Mouse (Mus musculus): ENCODE results near the gene Snd1.

Gene Snd1

GRCm38 (mm10) chr6:28975106-28975505 is 500.2 kb downstream of the Snd1 start:
- in situ Hi-C loops (cut with MboI): no loop called here

- in situ Hi-C loops (cut with MboI): no loop called here
Measured at GRCm38 (mm10) chr6:28978031-28978430, 503.1 kb downstream of the Snd1 start.

- in situ Hi-C loops (cut with MboI): no loop called here
Measured at GRCm38 (mm10) chr6:28978881-28979280, 503.9 kb downstream of the Snd1 start.

- in situ Hi-C loops (cut with MboI): no loop called here
Measured at GRCm38 (mm10) chr6:28979586-28979985, 504.6 kb downstream of the Snd1 start.

GRCm38 (mm10) chr6:28980219-28980618 is 505.3 kb downstream of the Snd1 start:
- in situ Hi-C loops (cut with MboI): no loop called here

- in situ Hi-C loops (cut with MboI): no loop called here
Measured at GRCm38 (mm10) chr6:28980750-28981584, 506.0 kb downstream of the Snd1 start.

- in situ Hi-C loops (cut with MboI): no loop called here
Measured at GRCm38 (mm10) chr6:28981585-28981948, 506.6 kb downstream of the Snd1 start.

GRCm38 (mm10) chr6:28981966-28982701 is 507.2 kb downstream of the Snd1 start:
- in situ Hi-C loops (cut with MboI): no loop called here

- in situ Hi-C loops (cut with MboI): no loop called here
Measured at GRCm38 (mm10) chr6:28982817-28983216, 507.9 kb downstream of the Snd1 start.
